In the genomic region with DNA sequence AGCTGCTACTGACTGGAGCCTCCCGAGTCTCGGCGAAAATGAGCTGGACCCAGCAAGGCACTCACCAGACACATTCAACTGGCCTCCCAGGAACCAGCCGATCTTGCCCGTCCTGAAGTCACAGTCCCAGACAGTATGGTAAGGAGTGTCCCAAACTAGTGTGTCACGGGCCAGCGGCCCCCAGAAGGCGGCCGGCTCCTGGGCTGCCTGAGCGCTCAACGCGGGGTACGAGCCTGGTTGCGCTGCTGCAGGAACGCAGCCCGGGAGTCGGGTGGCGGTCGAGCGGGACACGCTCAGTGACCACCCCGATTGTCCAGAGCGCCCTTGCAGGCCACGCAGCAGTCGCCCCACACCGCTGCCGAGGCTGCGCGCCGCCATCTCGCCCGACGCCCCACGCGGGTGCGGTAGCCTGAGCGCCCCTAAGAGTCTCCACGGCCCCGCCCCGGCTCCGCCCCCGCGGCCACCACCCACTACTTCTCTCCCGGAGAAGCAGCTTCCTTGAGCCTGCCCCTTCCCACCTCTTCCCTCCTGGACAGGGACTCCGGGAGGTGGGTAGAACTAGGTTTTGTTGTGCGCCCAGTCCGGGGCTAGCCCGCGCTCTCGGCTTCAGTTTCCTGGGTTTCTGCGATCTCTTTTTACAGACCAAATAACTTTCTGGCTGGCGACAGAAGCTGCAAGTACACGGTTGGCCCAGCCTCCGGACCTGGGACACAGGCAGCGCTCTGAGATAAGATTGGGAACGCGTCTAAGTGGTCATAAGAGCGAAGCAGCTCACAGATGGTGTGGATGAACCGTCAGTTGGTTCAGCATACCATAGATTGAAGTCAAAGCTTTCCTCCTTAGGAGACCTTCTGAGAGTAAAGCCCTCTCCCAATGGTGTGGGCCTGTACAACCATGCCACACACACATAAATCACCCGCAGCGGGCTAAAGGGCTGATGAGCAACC, we compare ENCODE assay signal across 8 mouse cellular contexts. TPM values are rescaled to one million over a fixed set of nuclear protein-coding genes. Genes with fewer than 3 reads are reported as not detected.
DNase-seq lines count a peak whose midpoint lies in the region; ATAC-seq and TF ChIP-seq lines count a peak whose summit lies in the region.

Gene Acss1, minus strand, starts transcription at position 681 of the 947 bp plus-strand sequence.

- peak; percentile 78 for ATAC-seq in hindbrain, embryonic 11.5 days (ENCODE audit: low FRiP score)

- peaks cover 2% of the 10 kb centered on the region for H3K4me1 ChIP-seq in ES-Bruce4 (ENCODE audit: control insufficient read depth, insufficient read depth, low read length)
- no peaks in the 10 kb centered on the region for H3K4me1 ChIP-seq in hindbrain, embryonic 11.5 days (replicated peaks; ENCODE audit: control insufficient read depth, insufficient read depth, low read length)

- H3K27me3 ChIP-seq in ES-Bruce4 (ENCODE audit: control insufficient read depth, insufficient read depth, low read length, poor library complexity, severe bottlenecking): no peaks in the 10 kb centered on the region
- peaks cover 5% of the 10 kb centered on the region for H3K27me3 ChIP-seq in hindbrain, embryonic 11.5 days (ENCODE audit: control insufficient read depth, insufficient read depth, low read length)

- DNase-seq in brain, adult 2 months (ENCODE audit: low read depth, low spot score): peak; percentile 45
- DNase-seq in frontal cortex, postnatal 10 days (ENCODE audit: low spot score in 2 of 2): peak; percentile 31 to 64
- DNase-seq in hindbrain, embryonic 11.5 days (ENCODE audit: low spot score): peak; percentile 73
- peak in 1 of 2 experiments; percentile 55 for DNase-seq in layer of hippocampus, postnatal 25 days (ENCODE audit: extremely low spot score in 1 of 2, low spot score in 1 of 2)
- DNase-seq in lung, postnatal 25 days (ENCODE audit: low spot score): peak; percentile 82
- DNase-seq in ovary, postnatal 36 days (ENCODE audit: low spot score): peak; percentile 74
- peak; percentile 53 for DNase-seq in urinary bladder, adult 2 months (ENCODE audit: low spot score)

- WGBS in hindbrain, embryonic 11.5 days: 3% methylated on average over 58 of the region's 61 CpGs

- TF ChIP-seq POLR2A in ES-Bruce4 (IDR thresholded peaks at IDR 0.05; ENCODE audit: insufficient read depth, low read length): no peak

- H3K4me2 ChIP-seq in hindbrain, embryonic 11.5 days (replicated peaks; ENCODE audit: low read depth, low read length): peak within 1 kb of the TSS; percentile 53

- no peaks in the 10 kb centered on the region for H3K9me3 ChIP-seq in ES-Bruce4 (replicated peaks; ENCODE audit: control insufficient read depth, insufficient read depth, low read length, poor library complexity, severe bottlenecking)
- H3K9me3 ChIP-seq in hindbrain, embryonic 11.5 days (ENCODE audit: control insufficient read depth, low read length): no peaks in the 10 kb centered on the region

- TF ChIP-seq EP300 in ES-Bruce4 (IDR thresholded peaks at IDR 0.05; ENCODE audit: insufficient read depth, low read depth, low read length): no peak

- TF ChIP-seq CTCF in ES-Bruce4 (IDR thresholded peaks at IDR 0.05; ENCODE audit: low read depth, low read length): no peak

- H3K27ac ChIP-seq in ES-Bruce4 (ENCODE audit: insufficient read depth, low read length): no peak within 1 kb of the TSS
- peak within 1 kb of the TSS; percentile 60 for H3K27ac ChIP-seq in hindbrain, embryonic 11.5 days (ENCODE audit: low read depth, low read length)

- H3K36me3 ChIP-seq in ES-Bruce4 (ENCODE audit: control insufficient read depth, insufficient read depth, low read length, poor library complexity, severe bottlenecking): no peaks in the 10 kb centered on the region
- no peaks in the 10 kb centered on the region for H3K36me3 ChIP-seq in hindbrain, embryonic 11.5 days (ENCODE audit: control insufficient read depth, insufficient read depth, low read length)

- H3K4me3 ChIP-seq in ES-Bruce4 (ENCODE audit: low read depth, low read length): peak within 1 kb of the TSS; percentile 70
- peak within 1 kb of the TSS; percentile 43 for H3K4me3 ChIP-seq in hindbrain, embryonic 11.5 days (ENCODE audit: low read depth, low read length)

- peak within 1 kb of the TSS; percentile 52 for H3K9ac ChIP-seq in ES-Bruce4 (ENCODE audit: low read depth, poor library complexity, severe bottlenecking)
- H3K9ac ChIP-seq in hindbrain, embryonic 11.5 days (ENCODE audit: low read depth, low read length): peak within 1 kb of the TSS; percentile 50

RNA-seq across cellular contexts. Expression of gene Acss1, which starts in this region (rescaled TPM):
- polyA plus RNA-seq in ES-Bruce4 (2011; ENCODE audit: insufficient read depth, insufficient read length, low read depth, missing spikeins): 9.8 and 10.4 TPM in 2 replicates
- 31.4 and 31.9 TPM in 2 replicates for polyA plus RNA-seq in hindbrain, embryonic 11.5 days (2014; fragmentation: Nextera tagmentation; extraction: Ambion mirVana)
- 10 to 100 TPM; 22.9 to 32.2 TPM for total RNA-seq in layer of hippocampus, postnatal 25 days (2021)
- 9.2 and 9.7 TPM in 2 replicates for polyA plus RNA-seq in urinary bladder, adult 2 months (2012; rRNA removed)
